Mouse (Mus musculus): ENCODE results near the gene Asb14. TPM values are rescaled to one million over a fixed set of nuclear protein-coding genes. Genes with fewer than 3 reads are reported as not detected.

The Asb14 gene
- not detected in 2 replicates for polyA plus RNA-seq (2014; fragmentation: Nextera tagmentation; extraction: Ambion mirVana)

DNA sequence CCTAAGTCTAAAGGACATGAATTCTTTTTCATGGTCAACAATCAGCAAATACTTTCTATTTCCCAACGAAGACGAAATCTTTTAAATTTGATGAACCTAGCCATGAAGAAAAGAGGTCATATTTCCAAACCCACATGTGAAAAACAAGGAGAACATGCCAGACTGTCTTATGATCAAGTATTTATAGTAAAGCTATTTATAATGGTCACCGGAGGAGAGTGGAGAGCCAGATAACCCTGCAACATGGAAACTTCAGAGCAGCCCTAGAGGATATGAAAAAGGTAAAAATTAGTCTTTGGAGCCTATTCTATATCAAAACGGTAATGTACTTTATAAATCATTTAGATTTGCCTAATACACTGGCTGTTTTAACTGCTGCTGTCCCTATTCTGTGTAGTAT, at the start of gene Asb14:
Asb14 (plus strand) TSS at position 166 of the 400 bp plus-strand sequence.
- Histone ChIP-seq H3K27ac (ENCODE audit: low read depth, low read length) (no peak within 1 kb of the TSS), H3K9me3 (ENCODE audit: control insufficient read depth, low read length) (no peaks in the 10 kb centered on the region), H3K9ac (ENCODE audit: low read length) (no peak within 1 kb of the TSS), H3K4me3 (ENCODE audit: low read depth, low read length) (no peak within 1 kb of the TSS), H3K27me3 (ENCODE audit: control insufficient read depth, insufficient read depth, low read length) (no peaks in the 10 kb centered on the region), H3K4me2 (ENCODE audit: low read depth, low read length, severe bottlenecking) (no peak within 1 kb of the TSS), H3K36me3 (ENCODE audit: control insufficient read depth, insufficient read depth, low read length) (no peaks in the 10 kb centered on the region), H3K4me1 (replicated peaks; ENCODE audit: control insufficient read depth, insufficient read depth, low read length) (no peaks in the 10 kb centered on the region)
- ATAC-seq (replicated peaks; ENCODE audit: low FRiP score) (no peak), DNase-seq (ENCODE audit: low spot score) (no peak)
- 89% methylated on average over 4 of the region's 4 CpGs for WGBS

- Histone ChIP-seq H3K9ac (ENCODE audit: low read length) (no peak overlapping the region), H3K36me3 (ENCODE audit: control insufficient read depth, insufficient read depth, low read length) (no peaks in the 10 kb centered on the region), H3K4me3 (ENCODE audit: low read depth, low read length) (no peak overlapping the region), H3K4me2 (ENCODE audit: low read depth, low read length, severe bottlenecking) (no peak overlapping the region), H3K9me3 (ENCODE audit: control insufficient read depth, low read length) (no peaks in the 10 kb centered on the region), H3K27me3 (ENCODE audit: control insufficient read depth, insufficient read depth, low read length) (no peaks in the 10 kb centered on the region), H3K27ac (ENCODE audit: low read depth, low read length) (no peak overlapping the region), H3K4me1 (replicated peaks; ENCODE audit: control insufficient read depth, insufficient read depth, low read length) (no peaks in the 10 kb centered on the region)
- DNase-seq (ENCODE audit: low spot score) (no peak), ATAC-seq (replicated peaks; ENCODE audit: low FRiP score) (no peak)
- WGBS: 85% methylated on average over 8 of the region's 8 CpGs
Measured at GRCm38 (mm10) chr14:26853053-26853452, 41.3 kb upstream of the Asb14 start.

DNA sequence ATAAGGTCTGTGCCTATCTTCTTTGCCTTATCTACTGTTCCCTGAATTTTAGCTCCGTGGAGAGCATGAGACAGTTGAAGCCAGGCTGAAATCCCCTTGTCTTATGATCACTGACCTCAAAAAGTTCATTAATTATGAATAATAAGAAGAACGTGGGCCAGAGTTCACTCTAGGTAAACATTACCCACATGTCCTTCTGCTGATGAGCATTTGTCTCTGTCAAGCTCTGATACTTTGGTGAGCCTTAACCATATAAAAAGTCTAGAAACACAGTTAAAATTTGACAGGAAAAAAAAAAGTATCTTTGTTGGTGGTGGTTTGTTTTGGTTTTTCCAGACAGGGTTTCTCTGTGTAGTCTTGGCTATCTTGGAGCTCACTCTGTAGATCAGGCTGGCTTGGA, 40.3 kb upstream of the Asb14 start:
- ATAC-seq (replicated peaks; ENCODE audit: low FRiP score) (no peak), DNase-seq (ENCODE audit: low spot score) (no peak)
- Histone ChIP-seq H3K27me3 (ENCODE audit: control insufficient read depth, insufficient read depth, low read length) (no peaks in the 10 kb centered on the region), H3K9ac (ENCODE audit: low read length) (no peak overlapping the region), H3K4me3 (ENCODE audit: low read depth, low read length) (no peak overlapping the region), H3K36me3 (ENCODE audit: control insufficient read depth, insufficient read depth, low read length) (no peaks in the 10 kb centered on the region), H3K27ac (ENCODE audit: low read depth, low read length) (no peak overlapping the region), H3K4me2 (ENCODE audit: low read depth, low read length, severe bottlenecking) (no peak overlapping the region), H3K4me1 (replicated peaks; ENCODE audit: control insufficient read depth, insufficient read depth, low read length) (no peaks in the 10 kb centered on the region), H3K9me3 (ENCODE audit: control insufficient read depth, low read length) (no peaks in the 10 kb centered on the region)
- 87% methylated on average over 2 of the region's 2 CpGs for WGBS

DNA sequence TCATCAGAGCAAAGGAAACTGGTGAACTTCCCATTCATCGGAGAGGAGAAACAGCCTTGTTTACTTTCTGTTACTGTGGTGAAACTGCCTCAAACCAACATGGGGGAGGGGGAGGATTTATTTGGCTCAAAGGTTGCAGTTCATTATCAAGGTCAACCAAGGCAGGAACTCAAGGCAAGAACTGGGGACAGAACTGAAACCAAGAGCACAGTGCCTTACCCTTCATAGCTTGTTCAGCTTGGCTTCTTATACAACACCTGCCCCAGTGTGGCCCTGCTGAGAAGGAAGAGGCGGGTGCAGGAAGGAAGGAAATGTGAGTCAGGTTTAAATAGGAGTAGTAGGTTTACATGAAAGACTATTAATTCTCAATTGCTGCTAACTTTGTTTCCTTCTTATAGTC, 36.0 kb upstream of the Asb14 start:
- WGBS: 73% methylated on average over 2 of the region's 2 CpGs
- no peak overlapping the region for H3K4me3 ChIP-seq (ENCODE audit: low read depth, low read length)
- H3K9ac ChIP-seq (ENCODE audit: low read length): no peak overlapping the region
- no peaks in the 10 kb centered on the region for H3K36me3 ChIP-seq (ENCODE audit: control insufficient read depth, insufficient read depth, low read length)
- ATAC-seq (replicated peaks; ENCODE audit: low FRiP score): no peak
- H3K4me1 ChIP-seq (replicated peaks; ENCODE audit: control insufficient read depth, insufficient read depth, low read length): no peaks in the 10 kb centered on the region
- no peak overlapping the region for H3K27ac ChIP-seq (ENCODE audit: low read depth, low read length)
- no peaks in the 10 kb centered on the region for H3K9me3 ChIP-seq (ENCODE audit: control insufficient read depth, low read length)
- DNase-seq (ENCODE audit: low spot score): no peak
- H3K4me2 ChIP-seq (ENCODE audit: low read depth, low read length, severe bottlenecking): no peak overlapping the region
- no peaks in the 10 kb centered on the region for H3K27me3 ChIP-seq (ENCODE audit: control insufficient read depth, insufficient read depth, low read length)

DNA sequence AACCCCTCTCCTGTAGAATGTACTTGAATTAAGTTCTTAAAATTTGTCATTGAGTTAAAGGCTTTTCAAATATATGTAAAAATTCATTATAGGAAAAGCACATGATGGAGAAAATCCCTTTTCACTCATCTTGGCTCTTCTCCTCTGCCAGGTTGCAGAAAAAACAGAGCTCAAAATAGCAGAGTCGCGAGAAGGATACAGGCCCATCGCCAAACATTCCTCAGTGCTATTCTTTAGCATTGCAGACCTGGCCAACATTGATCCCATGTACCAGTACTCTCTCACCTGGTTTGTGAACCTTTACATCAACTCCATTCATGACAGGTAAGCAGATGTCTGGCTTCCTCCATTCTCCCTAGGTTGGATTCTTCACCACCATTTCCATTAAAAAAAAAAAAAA, 35.3 kb upstream of the Asb14 start:
- H3K4me1 ChIP-seq (replicated peaks; ENCODE audit: control insufficient read depth, insufficient read depth, low read length): no peaks in the 10 kb centered on the region
- DNase-seq (ENCODE audit: low spot score): no peak
- no peaks in the 10 kb centered on the region for H3K9me3 ChIP-seq (ENCODE audit: control insufficient read depth, low read length)
- WGBS: 96% methylated on average over 3 of the region's 3 CpGs
- no peak overlapping the region for H3K4me2 ChIP-seq (ENCODE audit: low read depth, low read length, severe bottlenecking)
- H3K4me3 ChIP-seq (ENCODE audit: low read depth, low read length): no peak overlapping the region
- H3K9ac ChIP-seq (ENCODE audit: low read length): no peak overlapping the region
- H3K36me3 ChIP-seq (ENCODE audit: control insufficient read depth, insufficient read depth, low read length): no peaks in the 10 kb centered on the region
- ATAC-seq (replicated peaks; ENCODE audit: low FRiP score): no peak
- no peaks in the 10 kb centered on the region for H3K27me3 ChIP-seq (ENCODE audit: control insufficient read depth, insufficient read depth, low read length)
- H3K27ac ChIP-seq (ENCODE audit: low read depth, low read length): no peak overlapping the region

DNA sequence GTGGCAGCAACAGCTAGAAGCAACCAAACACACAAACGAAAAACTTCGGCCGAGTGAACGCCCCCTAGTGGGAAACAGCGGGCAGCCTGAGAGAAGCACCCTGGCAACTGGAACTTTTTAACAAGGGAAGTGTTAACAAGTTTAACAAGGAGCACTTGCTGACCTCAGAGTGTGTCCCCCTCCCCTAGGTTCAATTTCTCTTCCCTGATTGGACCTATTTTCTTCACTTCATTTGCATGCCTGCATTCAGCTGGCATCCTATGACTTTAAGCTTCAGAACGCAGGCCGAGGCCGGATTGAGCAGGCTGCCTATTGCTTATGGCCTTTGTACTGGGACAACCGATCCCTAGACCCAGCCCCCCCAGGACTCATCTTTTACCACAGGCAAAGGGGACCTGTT, 27.0 kb upstream of the Asb14 start:
- ATAC-seq (replicated peaks; ENCODE audit: low FRiP score): no peak
- Histone ChIP-seq H3K4me2 (ENCODE audit: low read depth, low read length, severe bottlenecking) (no peak overlapping the region), H3K36me3 (ENCODE audit: control insufficient read depth, insufficient read depth, low read length) (no peaks in the 10 kb centered on the region), H3K4me3 (ENCODE audit: low read depth, low read length) (no peak overlapping the region), H3K4me1 (replicated peaks; ENCODE audit: control insufficient read depth, insufficient read depth, low read length) (no peaks in the 10 kb centered on the region), H3K27ac (ENCODE audit: low read depth, low read length) (no peak overlapping the region), H3K9me3 (ENCODE audit: control insufficient read depth, low read length) (no peaks in the 10 kb centered on the region), H3K27me3 (ENCODE audit: control insufficient read depth, insufficient read depth, low read length) (no peaks in the 10 kb centered on the region), H3K9ac (ENCODE audit: low read length) (no peak overlapping the region)
- DNase-seq (ENCODE audit: low spot score): no peak
- 66% methylated on average over 9 of the region's 9 CpGs for WGBS

- H3K9ac ChIP-seq (ENCODE audit: low read length): no peak overlapping the region
- H3K27me3 ChIP-seq (ENCODE audit: control insufficient read depth, insufficient read depth, low read length): no peaks in the 10 kb centered on the region
- H3K4me2 ChIP-seq (ENCODE audit: low read depth, low read length, severe bottlenecking): no peak overlapping the region
- DNase-seq (ENCODE audit: low spot score) (no peak), ATAC-seq (replicated peaks; ENCODE audit: low FRiP score) (no peak)
- no peaks in the 10 kb centered on the region for H3K36me3 ChIP-seq (ENCODE audit: control insufficient read depth, insufficient read depth, low read length)
- H3K4me1 ChIP-seq (replicated peaks; ENCODE audit: control insufficient read depth, insufficient read depth, low read length): no peaks in the 10 kb centered on the region
- no peaks in the 10 kb centered on the region for H3K9me3 ChIP-seq (ENCODE audit: control insufficient read depth, low read length)
- H3K27ac ChIP-seq (ENCODE audit: low read depth, low read length): no peak overlapping the region
- WGBS: 91% methylated on average over 5 of the region's 5 CpGs
- H3K4me3 ChIP-seq (ENCODE audit: low read depth, low read length): no peak overlapping the region
Measured at GRCm38 (mm10) chr14:26868299-26868698, 26.1 kb upstream of the Asb14 start.

DNA sequence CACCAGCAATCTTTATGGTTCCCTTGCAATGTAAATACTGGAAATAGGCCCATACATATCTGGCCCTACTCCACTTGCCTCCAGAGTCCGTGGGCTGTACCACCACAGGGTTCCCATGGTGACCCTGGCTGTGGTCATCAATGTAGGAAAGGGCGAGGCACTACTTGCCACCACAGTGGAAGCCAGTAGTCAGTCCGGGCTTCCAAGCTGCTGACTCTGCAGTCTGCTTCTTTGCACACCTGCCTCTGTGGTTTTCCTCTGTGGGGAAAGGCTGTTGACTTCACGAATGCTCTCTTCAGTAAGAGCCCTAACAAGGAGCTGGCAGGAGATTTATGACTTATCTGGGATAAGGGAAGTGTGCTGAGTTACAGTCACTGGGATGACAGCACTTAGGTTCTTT, 15.6 kb upstream of the Asb14 start:
- Histone ChIP-seq H3K4me2 (ENCODE audit: low read depth, low read length, severe bottlenecking) (no peak overlapping the region), H3K9ac (ENCODE audit: low read length) (no peak overlapping the region), H3K9me3 (ENCODE audit: control insufficient read depth, low read length) (no peaks in the 10 kb centered on the region), H3K36me3 (ENCODE audit: control insufficient read depth, insufficient read depth, low read length) (no peaks in the 10 kb centered on the region), H3K4me1 (replicated peaks; ENCODE audit: control insufficient read depth, insufficient read depth, low read length) (no peaks in the 10 kb centered on the region), H3K4me3 (ENCODE audit: low read depth, low read length) (no peak overlapping the region), H3K27ac (ENCODE audit: low read depth, low read length) (no peak overlapping the region), H3K27me3 (ENCODE audit: control insufficient read depth, insufficient read depth, low read length) (no peaks in the 10 kb centered on the region)
- ATAC-seq (replicated peaks; ENCODE audit: low FRiP score) (no peak), DNase-seq (ENCODE audit: low spot score) (no peak)
- WGBS: 86% methylated on average over 4 of the region's 4 CpGs

DNA sequence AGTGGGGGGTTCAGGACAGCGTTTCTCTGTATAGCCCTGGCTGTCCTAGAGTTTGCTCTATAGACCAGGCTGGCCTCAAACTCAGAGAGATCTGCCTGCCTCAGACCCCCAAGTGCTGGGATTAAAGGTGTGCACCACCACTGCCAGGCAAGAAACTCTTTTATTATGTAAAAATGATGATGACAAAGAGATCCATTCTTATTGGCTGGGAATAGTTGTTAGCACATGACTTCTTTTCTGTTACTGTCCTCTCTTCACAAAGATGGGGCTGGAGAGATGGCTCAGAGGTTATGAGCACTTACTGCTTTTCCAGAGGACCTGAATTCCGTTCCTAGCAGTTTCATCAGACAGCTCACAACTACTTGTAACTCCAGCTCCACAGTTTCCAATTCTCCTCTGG, 14.4 kb upstream of the Asb14 start:
- ATAC-seq (replicated peaks; ENCODE audit: low FRiP score) (no peak), DNase-seq (ENCODE audit: low spot score) (no peak)
- H3K9ac ChIP-seq (ENCODE audit: low read length): no peak overlapping the region
- H3K4me3 ChIP-seq (ENCODE audit: low read depth, low read length): no peak overlapping the region
- H3K36me3 ChIP-seq (ENCODE audit: control insufficient read depth, insufficient read depth, low read length): no peaks in the 10 kb centered on the region
- 71% methylated on average over 2 of the region's 2 CpGs for WGBS
- H3K4me2 ChIP-seq (ENCODE audit: low read depth, low read length, severe bottlenecking): no peak overlapping the region
- H3K4me1 ChIP-seq (replicated peaks; ENCODE audit: control insufficient read depth, insufficient read depth, low read length): no peaks in the 10 kb centered on the region
- H3K27me3 ChIP-seq (ENCODE audit: control insufficient read depth, insufficient read depth, low read length): no peaks in the 10 kb centered on the region
- no peak overlapping the region for H3K27ac ChIP-seq (ENCODE audit: low read depth, low read length)
- no peaks in the 10 kb centered on the region for H3K9me3 ChIP-seq (ENCODE audit: control insufficient read depth, low read length)

Measured in forebrain, embryonic 11.5 days (tissue).